Mouse (Mus musculus) kidney, embryonic 14.5 days (tissue): ENCODE measurements around the gene Atp4a. TPM values are rescaled to one million over a fixed set of nuclear protein-coding genes. Genes with fewer than 3 reads are reported as not detected.

ENCODE experiments used
- ATAC-seq: fragments of 200-750 bp; cut with Nextera tagmentation; 2 replicates; pipeline ENCODE4 v1.8.0; 2017; ENCODE audit warnings: moderate number of reproducible peaks, mild to moderate bottlenecking, moderate TSS enrichment, moderate library complexity; ENCODE audit not compliant: low FRiP score, low TSS enrichment
- H3K27ac ChIP-seq: fragments of 300-500 bp; sonication (generic); 2 replicates; pipeline ENCODE4 v1.5.1; 2014; ENCODE audit warnings: low read depth, mild to moderate bottlenecking, low read length, moderate library complexity, mixed read lengths
- H3K27me3 ChIP-seq: fragments of 300-500 bp; sonication (generic); 2 replicates; pipeline ENCODE4 v1.6.1; 2014; ENCODE audit warnings: mild to moderate bottlenecking, low read length; ENCODE audit not compliant: control insufficient read depth, insufficient read depth
- H3K36me3 ChIP-seq: fragments of 300-500 bp; sonication (generic); 2 replicates; pipeline ENCODE4 v1.6.1; 2014; ENCODE audit warnings: low read length, mixed read lengths; ENCODE audit not compliant: control insufficient read depth, insufficient read depth
- H3K4me1 ChIP-seq: fragments of 300-500 bp; sonication (generic); 2 replicates; pipeline ENCODE4 v1.6.1; 2014; ENCODE audit warnings: low read length, mixed read lengths; ENCODE audit not compliant: control insufficient read depth, insufficient read depth
- H3K4me2 ChIP-seq: fragments of 300-500 bp; sonication (generic); replicated peaks from 2 replicates; pipeline ENCODE4 v1.6.1; 2014; ENCODE audit warnings: low read depth, mild to moderate bottlenecking, low read length
- H3K4me3 ChIP-seq: fragments of 300-500 bp; sonication (generic); 2 replicates; pipeline ENCODE4 v1.5.1; 2014; ENCODE audit warnings: mild to moderate bottlenecking, low read length
- H3K9ac ChIP-seq: fragments of 300-500 bp; sonication (generic); 2 replicates; pipeline ENCODE4 v1.6.1; 2014; ENCODE audit warnings: low read depth, mild to moderate bottlenecking, low read length, moderate library complexity
- H3K9me3 ChIP-seq: fragments of 300-500 bp; sonication (generic); 2 replicates; pipeline ENCODE4 v1.6.1; 2016; ENCODE audit warnings: low read length; ENCODE audit not compliant: control insufficient read depth
- WGBS: fragments of 180-500 bp; shearing (Covaris S2); extraction: QIAGEN DNeasy Blood & Tissue Kit; methylation state at CpG from one replicate; pipeline ENCODE4 v1.1.7; 2014; 5-methylcytosine and 5-hydroxymethylcytosine counted together
- polyA plus RNA-seq: library from polyadenylated mRNA; unstranded; fragments of >200 nt; fragmentation: Nextera tagmentation; extraction: Ambion mirVana; gene quantifications from 2 replicates; pipeline ENCODE4 v1.2.1, GENCODE M21; 2014

Atp4a gene
- polyA plus RNA-seq, 1 experiment from 2014 or later: 1.2 TPM

- no peak overlapping the region for H3K9ac ChIP-seq
- H3K27me3 ChIP-seq: no peaks in the 10 kb centered on the region
- H3K4me3 ChIP-seq: no peak overlapping the region
- peaks cover 3% of the 10 kb centered on the region; the same call in 1 of the 2 replicates for H3K9me3 ChIP-seq
- H3K36me3 ChIP-seq: no peaks in the 10 kb centered on the region
- no peak for ATAC-seq
- H3K4me2 ChIP-seq: no peak overlapping the region
- H3K4me1 ChIP-seq: no peaks in the 10 kb centered on the region
- no peak overlapping the region for H3K27ac ChIP-seq
- WGBS: 89% methylated on average over 4 of the region's 4 CpGs
Observed at GRCm38 (mm10) chr7:30766408-30766807, 54.4 kb downstream of the Atp4a start.

- Histone ChIP-seq H3K9me3 (peaks cover 6% of the 10 kb centered on the region; the same call in 1 of the 2 replicates), H3K4me3 (no peak overlapping the region), H3K36me3 (no peaks in the 10 kb centered on the region), H3K27ac (no peak overlapping the region), H3K4me2 (no peak overlapping the region), H3K9ac (no peak overlapping the region), H3K4me1 (no peaks in the 10 kb centered on the region), H3K27me3 (no peaks in the 10 kb centered on the region)
- WGBS: 37% methylated on average over 9 of the region's 9 CpGs
- no peak for ATAC-seq
Observed at GRCm38 (mm10) chr7:30769236-30769635, 57.2 kb downstream of the Atp4a start.

Other genes starting within 250 kb of the Atp4a start
- 0.94 and 2.3 TPM in 2 replicates for gene Prodh2, start 218.6 kb upstream of the Atp4a start, polyA plus RNA-seq
- 13.4 and 17.3 TPM in 2 replicates for gene Arhgap33, start 177.1 kb upstream of the Atp4a start, polyA plus RNA-seq
- gene Hspb6, start 160.0 kb upstream of the Atp4a start, polyA plus RNA-seq: 8.9 and 9.2 TPM in 2 replicates
- 15.2 and 25.0 TPM in 2 replicates for gene Proser3, start 159.9 kb upstream of the Atp4a start, polyA plus RNA-seq
- gene Lin37, start 152.4 kb upstream of the Atp4a start, polyA plus RNA-seq: 38.5 and 48.0 TPM in 2 replicates
- gene U2af1l4, start 148.9 kb upstream of the Atp4a start, polyA plus RNA-seq: 109 and 119 TPM in 2 replicates
- 8.0 and 11.3 TPM in 2 replicates for gene Gm49396, start 148.9 kb upstream of the Atp4a start, polyA plus RNA-seq
- 121 and 182 TPM in 2 replicates for gene Psenen, start 148.6 kb upstream of the Atp4a start, polyA plus RNA-seq
- gene Igflr1, start 146.8 kb upstream of the Atp4a start, polyA plus RNA-seq: 2.9 and 3.7 TPM in 2 replicates
- gene Kmt2b, start 123.5 kb upstream of the Atp4a start, polyA plus RNA-seq: 12.3 and 13.6 TPM in 2 replicates
- 0.21 and 0.22 TPM in 2 replicates for gene Zbtb32, start 113.3 kb upstream of the Atp4a start, polyA plus RNA-seq
- gene Upk1a, start 99.4 kb upstream of the Atp4a start, polyA plus RNA-seq: 2.2 and 2.3 TPM in 2 replicates
- gene Cox6b1, start 86.1 kb upstream of the Atp4a start, polyA plus RNA-seq: 961 and 1,287 TPM in 2 replicates
- gene Etv2, start 76.4 kb upstream of the Atp4a start, polyA plus RNA-seq: not detected in 2 replicates
- 93.4 and 111 TPM in 2 replicates for gene Rbm42, start 61.9 kb upstream of the Atp4a start, polyA plus RNA-seq
- gene Haus5, start 47.2 kb upstream of the Atp4a start, polyA plus RNA-seq: 45.8 and 58.6 TPM in 2 replicates
- not detected in 2 replicates for gene Pmis2, start 40.6 kb upstream of the Atp4a start, polyA plus RNA-seq
- gene 2200002J24Rik, start 13.3 kb upstream of the Atp4a start, polyA plus RNA-seq: not detected in 2 replicates
- gene Tmem147, start 17.3 kb downstream of the Atp4a start, polyA plus RNA-seq: 202 and 206 TPM in 2 replicates
- gene Gapdhs, start 31.5 kb downstream of the Atp4a start, polyA plus RNA-seq: 0.61 and 1.6 TPM in 2 replicates
- gene Sbsn, start 39.3 kb downstream of the Atp4a start, polyA plus RNA-seq: 1.1 and 1.6 TPM in 2 replicates
- 0.74 and 0.95 TPM in 2 replicates for gene Dmkn, start 51.5 kb downstream of the Atp4a start, polyA plus RNA-seq
- gene Krtdap, start 75.7 kb downstream of the Atp4a start, polyA plus RNA-seq: not detected in 2 replicates
- gene Ffar2, start 111.6 kb downstream of the Atp4a start, polyA plus RNA-seq: 0.31 TPM in 1 of 2 replicates, not detected in the other
- gene Ffar3, start 144.0 kb downstream of the Atp4a start, polyA plus RNA-seq: not detected in 2 replicates
- not detected in 2 replicates for gene Ffar1, start 149.4 kb downstream of the Atp4a start, polyA plus RNA-seq
- 0.55 TPM in 1 of 2 replicates, not detected in the other for gene Cd22, start 168.1 kb downstream of the Atp4a start, polyA plus RNA-seq
- 0.28 and 0.30 TPM in 2 replicates for gene Mag, start 202.7 kb downstream of the Atp4a start, polyA plus RNA-seq
- not detected in 2 replicates for gene Hamp2, start 212.5 kb downstream of the Atp4a start, polyA plus RNA-seq
- gene Hamp, start 231.8 kb downstream of the Atp4a start, polyA plus RNA-seq: not detected in 2 replicates
- gene Usf2, start 244.6 kb downstream of the Atp4a start, polyA plus RNA-seq: 21.1 and 29.2 TPM in 2 replicates